Mouse (Mus musculus) testis, adult 2 months (tissue): ENCODE data around the gene Cacna1a. TPM values are rescaled to one million over a fixed set of nuclear protein-coding genes. Genes with fewer than 3 reads are reported as not detected.

Experiments used
- H3K27ac ChIP-seq: fragments of 200-500 bp; 2 replicates; pipeline ENCODE4 v1.5.1; 2012; ENCODE audit warnings: low read depth, low read length; ENCODE audit not compliant: control insufficient read depth, insufficient read depth
- H3K27me3 ChIP-seq: fragments of 200-500 bp; 2 replicates; pipeline ENCODE4 v1.6.1; 2012; ENCODE audit warnings: mild to moderate bottlenecking, low read length, moderate library complexity; ENCODE audit not compliant: control insufficient read depth, insufficient read depth
- H3K36me3 ChIP-seq: fragments of 200-500 bp; 2 replicates; pipeline ENCODE4 v1.6.1; 2012; ENCODE audit warnings: mild to moderate bottlenecking, low read length; ENCODE audit not compliant: control insufficient read depth, insufficient read depth
- H3K4me1 ChIP-seq: fragments of 200-500 bp; 2 replicates; pipeline ENCODE4 v1.6.1; 2012; ENCODE audit warnings: low read length; ENCODE audit not compliant: control insufficient read depth, insufficient read depth
- H3K4me3 ChIP-seq: fragments of 200-500 bp; 2 replicates; pipeline ENCODE4 v1.5.1; 2012; ENCODE audit warnings: low read depth, mild to moderate bottlenecking, low read length, moderate library complexity, mixed read lengths; ENCODE audit not compliant: control insufficient read depth
- CTCF ChIP-seq: fragments of 200-500 bp; IDR thresholded peaks from 2 replicates; pipeline ENCODE4 v1.5.1; 2012; ENCODE audit warnings: low read depth, mild to moderate bottlenecking, inconsistent platforms, low read length, moderate library complexity; ENCODE audit not compliant: control insufficient read depth, insufficient read depth, insufficient replicate concordance
- POLR2A ChIP-seq: fragments of 200-500 bp; IDR thresholded peaks from 2 replicates; pipeline ENCODE4 v1.6.1; 2012; ENCODE audit warnings: low read depth, mild to moderate bottlenecking, inconsistent platforms, low read length, moderate library complexity; ENCODE audit not compliant: control insufficient read depth
- polyA plus RNA-seq: library from polyadenylated mRNA; depleted of rRNA; stranded (reverse); fragments of >200 nt; gene quantifications from 2 replicates; pipeline ENCODE4 v1.2.3, GENCODE M21; 2012

The Cacna1a gene
- polyA plus RNA-seq, 1 experiment, result 10.3 TPM

DNA sequence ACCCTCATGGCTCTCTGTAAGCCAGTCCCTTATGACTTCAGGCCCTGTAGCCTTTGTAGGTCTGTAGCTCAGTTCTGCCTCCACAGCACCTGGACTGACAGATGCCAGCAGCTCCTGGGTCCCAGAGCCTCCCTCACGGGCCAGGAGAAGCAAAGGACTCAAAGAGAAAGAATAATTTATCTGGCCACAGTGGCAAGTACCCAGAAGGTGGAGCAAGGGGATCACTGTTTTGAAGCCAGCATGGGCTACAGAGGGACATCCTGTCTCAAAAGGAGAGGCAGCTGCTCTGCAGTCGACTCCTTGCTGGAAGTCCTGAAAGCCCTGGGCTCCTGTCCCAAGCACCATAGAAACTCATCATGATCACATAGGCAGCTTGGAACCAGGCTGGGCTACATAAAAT is 198.0 kb downstream of the Cacna1a start:
- H3K27ac ChIP-seq, result peak overlapping the region; percentile 34; the same call in 1 of the 2 replicates
- H3K27me3 ChIP-seq, result no peaks in the 10 kb centered on the region
- peak overlapping the region; percentile 86 for H3K4me3 ChIP-seq
- no peaks in the 10 kb centered on the region for H3K36me3 ChIP-seq
- H3K4me1 ChIP-seq, result no peaks in the 10 kb centered on the region
- TF ChIP-seq POLR2A, result no peak
- TF ChIP-seq CTCF, result no peak

DNA sequence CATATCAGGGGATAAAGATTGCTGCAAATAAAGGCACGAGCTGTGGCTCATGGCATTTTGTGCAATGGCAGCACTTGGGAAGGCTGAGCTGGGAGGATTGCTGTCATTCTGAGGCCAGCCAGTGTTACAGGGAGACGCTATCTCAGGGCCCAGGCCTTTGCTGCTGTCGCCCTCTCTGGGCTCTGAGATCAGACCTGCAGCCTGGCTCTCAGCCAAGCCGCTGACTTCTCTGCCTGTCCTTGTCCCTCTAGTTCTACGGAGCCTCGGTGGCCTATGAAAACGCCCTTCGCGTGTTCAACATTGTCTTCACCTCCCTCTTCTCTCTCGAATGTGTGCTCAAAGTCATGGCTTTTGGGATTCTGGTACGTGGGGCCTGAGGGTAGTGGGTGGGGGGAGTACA is 200.3 kb downstream of the Cacna1a start:
- Histone ChIP-seq H3K27me3 (no peaks in the 10 kb centered on the region), H3K4me3 (peak overlapping the region; percentile 1; the same call in 1 of the 2 replicates), H3K27ac (no peak overlapping the region), H3K36me3 (no peaks in the 10 kb centered on the region), H3K4me1 (no peaks in the 10 kb centered on the region)
- no peak for TF ChIP-seq POLR2A
- TF ChIP-seq CTCF, result no peak

DNA sequence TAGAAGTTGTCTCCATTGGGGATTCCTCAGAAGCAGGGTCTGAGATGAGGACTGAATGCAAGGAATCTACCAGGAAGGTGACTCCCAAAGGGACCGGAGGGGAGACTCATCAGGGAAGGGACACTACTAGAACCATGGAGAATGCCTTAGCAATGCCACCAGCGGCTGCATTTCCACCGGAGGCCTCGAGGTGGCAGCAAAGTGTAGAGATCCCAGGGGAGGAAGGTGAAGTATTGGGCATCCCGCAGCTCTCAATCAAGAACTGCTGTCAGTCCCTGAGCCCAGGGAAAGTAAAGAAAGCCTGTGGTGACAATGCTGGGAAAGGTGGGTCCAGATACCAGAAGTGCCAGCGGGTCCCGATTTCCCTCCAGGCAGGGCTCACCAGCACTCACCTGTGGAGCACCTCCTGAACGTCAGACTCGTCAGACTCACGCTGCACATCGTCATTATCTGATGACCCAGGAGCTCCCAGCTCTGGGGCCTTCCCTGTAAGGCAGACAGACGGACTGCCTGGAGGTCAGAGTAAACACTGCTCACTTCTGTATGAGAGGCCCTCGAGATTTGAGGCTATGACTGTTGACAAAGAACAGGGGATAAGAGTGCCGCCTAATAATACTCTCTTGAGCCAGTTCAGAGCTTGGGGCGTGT is 203.9 kb downstream of the Cacna1a start:
- Histone ChIP-seq H3K4me3 (no peak overlapping the region), H3K4me1 (no peaks in the 10 kb centered on the region), H3K36me3 (no peaks in the 10 kb centered on the region), H3K27ac (no peak overlapping the region), H3K27me3 (no peaks in the 10 kb centered on the region)
- TF ChIP-seq POLR2A, result no peak
- TF ChIP-seq CTCF, result peak; percentile 77; the same call in 1 of the 2 replicates

DNA sequence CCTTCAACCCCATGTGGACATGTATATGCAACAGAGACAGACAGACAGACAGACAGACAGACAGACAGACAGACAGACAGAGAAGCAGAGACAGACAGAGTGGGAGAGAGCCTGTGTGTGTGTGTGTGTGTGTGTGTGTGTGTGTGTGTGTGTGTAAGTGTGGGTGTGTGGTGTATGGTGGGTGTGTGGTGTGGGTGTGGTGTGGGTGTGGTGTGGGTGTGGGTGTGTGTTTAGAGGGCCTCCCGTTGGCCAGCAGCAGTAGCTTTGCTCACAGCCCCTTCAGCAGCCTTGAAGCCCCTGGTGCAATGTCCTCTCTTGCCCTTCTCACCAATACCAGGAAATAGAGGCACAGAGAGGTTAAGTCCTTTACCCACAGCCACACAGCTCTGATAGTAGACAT is 204.9 kb downstream of the Cacna1a start:
- H3K27ac ChIP-seq, result no peak overlapping the region
- H3K27me3 ChIP-seq, result no peaks in the 10 kb centered on the region
- H3K4me3 ChIP-seq, result no peak overlapping the region
- H3K36me3 ChIP-seq, result no peaks in the 10 kb centered on the region
- no peaks in the 10 kb centered on the region for H3K4me1 ChIP-seq
- TF ChIP-seq POLR2A (no peak), CTCF (no peak)

DNA sequence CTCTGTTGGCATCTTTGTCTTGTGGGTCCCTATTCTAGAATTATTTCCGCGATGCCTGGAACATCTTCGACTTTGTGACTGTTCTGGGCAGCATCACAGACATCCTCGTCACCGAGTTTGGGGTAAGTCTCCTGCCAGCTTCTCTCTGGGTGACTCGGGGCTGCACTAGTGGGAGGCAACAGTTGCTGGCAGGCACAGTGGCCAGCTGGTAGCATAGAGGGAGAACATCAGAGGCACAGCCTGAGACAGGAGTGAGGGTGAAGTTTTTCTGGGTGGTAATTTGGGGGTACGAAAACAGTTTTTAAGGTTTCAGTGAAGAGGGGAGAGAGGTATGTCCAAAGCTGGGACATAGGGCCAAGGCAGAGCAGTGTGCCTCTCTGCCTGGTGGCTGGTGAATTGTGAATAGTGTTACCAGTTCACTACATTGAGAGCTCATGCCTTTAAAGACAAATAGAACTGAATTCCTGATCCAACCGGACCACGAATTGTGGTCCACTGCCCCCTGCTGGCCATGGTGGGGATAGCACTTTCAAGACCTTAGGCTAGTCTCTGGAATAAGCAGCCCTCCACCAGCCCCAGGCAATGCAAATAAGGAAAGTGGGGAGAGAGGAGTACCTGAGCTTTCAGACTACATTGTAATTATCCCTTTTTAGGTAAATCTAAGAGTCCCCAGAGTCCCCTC is 206.0 kb downstream of the Cacna1a start:
- H3K36me3 ChIP-seq, result no peaks in the 10 kb centered on the region
- no peaks in the 10 kb centered on the region for H3K4me1 ChIP-seq
- H3K4me3 ChIP-seq, result no peak overlapping the region
- no peak overlapping the region for H3K27ac ChIP-seq
- TF ChIP-seq POLR2A, result no peak
- peak; percentile 91; the same call in 1 of the 2 replicates for TF ChIP-seq CTCF
- H3K27me3 ChIP-seq, result no peaks in the 10 kb centered on the region

DNA sequence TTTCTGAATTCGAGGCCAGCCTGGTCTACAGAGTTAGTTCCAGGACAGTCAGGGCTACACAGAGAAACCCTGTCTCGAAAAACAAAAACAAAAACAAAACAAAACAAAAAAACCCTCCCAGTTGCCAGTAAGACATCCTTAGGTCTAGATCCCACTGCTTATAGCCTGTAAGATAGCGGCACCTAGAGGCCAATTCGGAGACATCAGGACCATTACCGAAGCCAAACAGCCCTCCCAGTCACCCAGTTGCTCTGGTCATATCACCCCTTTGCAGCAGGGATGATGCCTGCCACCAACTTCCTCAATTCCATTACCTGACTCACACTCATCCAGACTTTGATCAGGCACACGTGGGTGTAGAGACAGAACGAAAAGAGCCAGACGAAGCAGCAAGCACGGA is 207.4 kb downstream of the Cacna1a start:
- Histone ChIP-seq H3K27me3 (no peaks in the 10 kb centered on the region), H3K4me3 (no peak overlapping the region), H3K36me3 (no peaks in the 10 kb centered on the region), H3K4me1 (peaks cover 5% of the 10 kb centered on the region), H3K27ac (no peak overlapping the region)
- TF ChIP-seq CTCF (peak; percentile 21; the same call in 1 of the 2 replicates), POLR2A (no peak)

DNA sequence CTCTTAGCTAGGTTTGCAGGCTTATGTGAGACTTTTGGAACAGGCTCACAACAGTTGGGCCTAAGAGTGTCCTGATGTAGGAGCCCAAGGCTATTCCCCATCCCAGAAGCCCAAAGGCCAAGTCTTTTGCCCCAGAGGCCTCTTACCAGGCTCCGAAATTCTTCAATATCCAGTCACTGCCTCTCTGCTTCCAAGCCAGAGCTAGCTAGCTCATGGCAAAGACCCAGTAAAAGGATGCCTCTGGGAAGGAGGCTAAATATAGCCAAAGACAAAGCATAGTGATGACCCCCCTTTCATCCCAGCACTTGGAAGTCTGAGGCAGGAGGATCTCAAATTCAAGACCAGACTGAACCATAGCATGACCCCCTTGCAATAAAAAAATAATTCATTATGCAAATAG is 211.2 kb downstream of the Cacna1a start:
- Histone ChIP-seq H3K27me3 (no peaks in the 10 kb centered on the region), H3K36me3 (no peaks in the 10 kb centered on the region), H3K4me1 (peaks cover 10% of the 10 kb centered on the region), H3K27ac (no peak overlapping the region), H3K4me3 (no peak overlapping the region)
- TF ChIP-seq POLR2A, result no peak
- TF ChIP-seq CTCF, result no peak
